Mouse (Mus musculus) midbrain, embryonic 15.5 days (tissue): ENCODE results near the gene Tnfsf13. TPM values are rescaled to one million over a fixed set of nuclear protein-coding genes. Genes with fewer than 3 reads are reported as not detected.
"Not testable (repeated sequence)": the region's sequence is repeated elsewhere in the genome, so short reads cannot be mapped to it uniquely, and the experiment has no call there.

Source experiments
- ATAC-seq: fragments of 200-750 bp; cut with Nextera tagmentation; replicated peaks from 2 replicates; pipeline ENCODE4 v1.8.0; 2017; ENCODE audit warnings: moderate TSS enrichment
- H3K27ac ChIP-seq: fragments of 300-500 bp; sonication (generic); 2 replicates; pipeline ENCODE4 v1.5.1; 2015; ENCODE audit warnings: mild to moderate bottlenecking, inconsistent platforms
- H3K27me3 ChIP-seq: fragments of 300-500 bp; sonication (generic); replicated peaks from 2 replicates; pipeline ENCODE4 v1.6.1; 2015; ENCODE audit warnings: inconsistent platforms
- H3K36me3 ChIP-seq: fragments of 300-500 bp; sonication (generic); replicated peaks from 2 replicates; pipeline ENCODE4 v1.6.1; 2015; ENCODE audit warnings: inconsistent platforms
- H3K4me1 ChIP-seq: fragments of 300-500 bp; sonication (generic); 2 replicates; pipeline ENCODE4 v1.6.1; 2015; ENCODE audit warnings: inconsistent platforms
- H3K4me2 ChIP-seq: fragments of 300-500 bp; sonication (generic); 2 replicates; pipeline ENCODE4 v1.6.1; 2015; ENCODE audit warnings: inconsistent platforms, mild to moderate bottlenecking, moderate library complexity
- H3K4me3 ChIP-seq: fragments of 300-500 bp; sonication (generic); 2 replicates; pipeline ENCODE4 v1.5.1; 2015; ENCODE audit warnings: mild to moderate bottlenecking, inconsistent platforms
- H3K9ac ChIP-seq: fragments of 300-500 bp; sonication (generic); 2 replicates; pipeline ENCODE4 v1.6.1; 2015; ENCODE audit warnings: mild to moderate bottlenecking, inconsistent platforms
- H3K9me3 ChIP-seq: fragments of 300-500 bp; sonication (generic); 2 replicates; pipeline ENCODE4 v1.6.1; 2016; ENCODE audit warnings: inconsistent platforms
- WGBS: fragments of 180-500 bp; shearing (Covaris S2); methylation state at CpG from one replicate; pipeline ENCODE4 v1.1.7; 2015; ENCODE audit warnings: mixed read lengths; 5-methylcytosine and 5-hydroxymethylcytosine counted together
- polyA plus RNA-seq: library from polyadenylated mRNA; unstranded; fragments of >200 nt; fragmentation: Nextera tagmentation; extraction: Ambion mirVana; gene quantifications from 2 replicates; pipeline ENCODE4 v1.2.1, GENCODE M21; 2015

Gene Tnfsf13
- polyA plus RNA-seq, 1 experiment from 2014 or later = 0.68 TPM

- H3K27me3 ChIP-seq = no peaks in the 10 kb centered on the region
- H3K9ac ChIP-seq = no peak overlapping the region
- no peaks in the 10 kb centered on the region for H3K9me3 ChIP-seq
- 83% methylated on average over 20 of the region's 20 CpGs for WGBS
- no peak overlapping the region for H3K4me3 ChIP-seq
- no peaks in the 10 kb centered on the region for H3K4me1 ChIP-seq
- H3K4me2 ChIP-seq = no peak overlapping the region
- ATAC-seq = no peak
- no peaks in the 10 kb centered on the region for H3K36me3 ChIP-seq
- no peak overlapping the region for H3K27ac ChIP-seq
Observed at GRCm38 (mm10) chr11:69712954-69713672, 27.5 kb upstream of the Tnfsf13 start.

DNA sequence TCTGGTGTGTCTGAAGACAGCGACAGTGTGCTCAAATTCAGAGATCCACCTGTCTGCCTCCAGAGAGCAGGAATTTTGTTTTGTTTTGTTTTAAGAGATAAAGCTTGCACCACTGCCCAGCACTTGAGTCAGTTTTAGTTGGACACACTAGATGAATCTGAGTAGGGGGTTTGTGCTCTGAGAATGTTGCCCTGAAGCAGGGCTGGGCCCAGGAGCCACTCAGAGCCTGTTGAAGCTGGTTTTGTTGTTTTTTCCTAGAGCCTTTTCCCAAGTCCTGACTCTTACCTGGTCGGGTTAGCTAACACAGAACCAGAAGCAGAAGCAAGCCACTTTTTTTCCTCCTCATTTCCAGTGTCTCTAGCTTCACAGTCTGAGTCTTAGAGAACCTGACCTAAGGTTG, 25.5 kb upstream of the Tnfsf13 start:
- ATAC-seq = no peak
- Histone ChIP-seq H3K4me2 (no peak overlapping the region), H3K9ac (no peak overlapping the region), H3K9me3 (no peaks in the 10 kb centered on the region), H3K36me3 (no peaks in the 10 kb centered on the region), H3K4me1 (no peaks in the 10 kb centered on the region), H3K4me3 (no peak overlapping the region), H3K27ac (no peak overlapping the region), H3K27me3 (no peaks in the 10 kb centered on the region)
- WGBS = 84% methylated on average over 2 of the region's 2 CpGs

- H3K4me3 ChIP-seq = no peak overlapping the region
- H3K9ac ChIP-seq = no peak overlapping the region
- no peak overlapping the region for H3K27ac ChIP-seq
- H3K36me3 ChIP-seq = no peaks in the 10 kb centered on the region
- H3K9me3 ChIP-seq = no peaks in the 10 kb centered on the region
- no peaks in the 10 kb centered on the region for H3K27me3 ChIP-seq
- WGBS = 79% methylated on average over 3 of the region's 3 CpGs
- no peaks in the 10 kb centered on the region for H3K4me1 ChIP-seq
- no peak for ATAC-seq
- no peak overlapping the region for H3K4me2 ChIP-seq
Observed at GRCm38 (mm10) chr11:69710470-69710869, 24.9 kb upstream of the Tnfsf13 start.

DNA sequence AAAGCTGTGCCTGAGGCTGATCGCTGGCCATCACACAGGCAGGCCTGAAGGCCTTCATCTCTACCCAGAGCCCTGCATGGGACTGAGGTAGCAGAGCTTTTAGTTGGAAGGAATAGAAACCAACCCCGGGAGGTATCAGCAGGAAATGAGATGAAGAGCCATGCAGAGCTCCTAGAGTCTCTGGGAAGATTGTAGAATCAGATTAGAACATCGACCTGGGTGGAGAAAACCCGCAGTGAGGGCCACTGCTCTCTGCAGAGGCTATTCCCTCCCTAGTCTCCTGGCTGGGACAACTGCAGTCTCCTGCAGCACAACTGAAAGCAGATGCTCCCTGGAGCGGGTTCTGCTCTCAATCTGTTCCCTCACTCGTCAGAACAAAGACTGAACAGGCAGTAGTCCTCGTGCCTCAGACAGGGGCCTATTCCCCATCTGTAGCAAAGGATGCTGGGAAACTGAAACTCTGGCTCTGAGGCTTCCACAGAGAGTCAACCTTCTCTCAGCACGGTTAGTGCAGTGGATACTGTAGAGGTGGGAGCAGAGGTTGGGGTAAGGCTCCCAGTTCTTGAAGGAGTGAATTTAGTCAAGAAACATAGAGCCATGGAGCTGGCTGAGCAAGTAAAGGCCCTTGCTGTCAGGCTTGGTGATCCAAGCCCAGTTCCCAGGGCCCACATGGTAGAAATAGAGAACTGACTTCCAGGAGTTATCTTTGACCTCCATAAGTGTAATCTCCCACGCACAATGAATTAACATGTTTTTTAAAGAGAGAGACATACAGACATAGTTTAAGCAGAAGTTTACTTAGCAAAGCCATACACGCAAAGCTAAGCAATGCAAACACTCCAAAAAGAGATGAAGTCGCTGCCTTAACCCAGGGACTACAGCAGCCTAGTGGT, 24.2 kb upstream of the Tnfsf13 start:
- WGBS = 51% methylated on average over 11 of the region's 11 CpGs
- Histone ChIP-seq H3K4me1 (no peaks in the 10 kb centered on the region), H3K27ac (no peak overlapping the region)

GRCm38 (mm10) chr11:69708614-69709265, 23.2 kb upstream of the Tnfsf13 start:
- no peak for ATAC-seq
- Histone ChIP-seq H3K9ac (no peak overlapping the region), H3K27me3 (no peaks in the 10 kb centered on the region), H3K9me3 (no peaks in the 10 kb centered on the region), H3K4me1 (no peaks in the 10 kb centered on the region), H3K4me3 (no peak overlapping the region), H3K36me3 (no peaks in the 10 kb centered on the region), H3K27ac (no peak overlapping the region), H3K4me2 (no peak overlapping the region)
- WGBS = 86% methylated on average over 3 of the region's 3 CpGs

More for the DNA sequence above, 24.2 kb upstream of the Tnfsf13 start:
- no peak for ATAC-seq
- no peak overlapping the region for H3K4me2 ChIP-seq
- H3K36me3 ChIP-seq = no peaks in the 10 kb centered on the region
- no peak overlapping the region for H3K9ac ChIP-seq
- H3K9me3 ChIP-seq = no peaks in the 10 kb centered on the region
- no peaks in the 10 kb centered on the region for H3K27me3 ChIP-seq
- no peak overlapping the region for H3K4me3 ChIP-seq

DNA sequence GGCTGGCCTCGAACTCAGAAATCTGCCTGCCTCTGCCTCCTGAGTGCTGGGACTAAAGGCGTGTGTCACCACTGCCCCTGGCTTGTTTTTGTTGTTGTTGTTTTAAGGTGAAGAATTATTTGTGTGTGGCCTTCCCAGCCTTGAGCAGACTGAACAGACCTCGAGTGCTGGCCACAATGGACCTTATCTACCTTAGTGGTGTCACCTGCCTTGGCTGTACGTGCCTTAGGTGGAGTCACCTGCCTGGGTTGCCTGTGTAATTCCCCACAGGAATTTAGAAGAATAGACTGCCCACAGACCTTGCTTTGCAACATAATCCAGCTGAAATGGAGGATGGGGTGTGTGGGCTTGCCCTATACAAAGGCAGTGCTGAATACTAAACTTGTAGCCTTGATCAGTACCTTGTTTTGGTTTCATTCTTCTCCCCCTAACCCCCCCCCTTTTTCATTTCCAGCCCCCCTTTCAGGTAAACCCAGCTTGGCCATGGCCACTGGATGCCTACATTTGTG, 22.3 kb upstream of the Tnfsf13 start:
- H3K9me3 ChIP-seq = no peaks in the 10 kb centered on the region
- ATAC-seq = no peak
- H3K4me1 ChIP-seq = no peaks in the 10 kb centered on the region
- no peak overlapping the region for H3K4me2 ChIP-seq
- no peak overlapping the region for H3K27ac ChIP-seq
- no peak overlapping the region for H3K9ac ChIP-seq
- no peak overlapping the region for H3K4me3 ChIP-seq
- no peaks in the 10 kb centered on the region for H3K36me3 ChIP-seq
- no peaks in the 10 kb centered on the region for H3K27me3 ChIP-seq
- WGBS = 86% methylated on average over 4 of the region's 4 CpGs

- no peaks in the 10 kb centered on the region for H3K9me3 ChIP-seq
- no peak overlapping the region for H3K4me2 ChIP-seq
- H3K27me3 ChIP-seq = no peaks in the 10 kb centered on the region
- no peak overlapping the region for H3K4me3 ChIP-seq
- WGBS = 89% methylated on average over 4 of the region's 4 CpGs
- H3K9ac ChIP-seq = no peak overlapping the region
- H3K4me1 ChIP-seq = no peaks in the 10 kb centered on the region
- ATAC-seq = no peak
- no peak overlapping the region for H3K27ac ChIP-seq
- H3K36me3 ChIP-seq = no peaks in the 10 kb centered on the region
Observed at GRCm38 (mm10) chr11:69707480-69707847, 21.9 kb upstream of the Tnfsf13 start.

DNA sequence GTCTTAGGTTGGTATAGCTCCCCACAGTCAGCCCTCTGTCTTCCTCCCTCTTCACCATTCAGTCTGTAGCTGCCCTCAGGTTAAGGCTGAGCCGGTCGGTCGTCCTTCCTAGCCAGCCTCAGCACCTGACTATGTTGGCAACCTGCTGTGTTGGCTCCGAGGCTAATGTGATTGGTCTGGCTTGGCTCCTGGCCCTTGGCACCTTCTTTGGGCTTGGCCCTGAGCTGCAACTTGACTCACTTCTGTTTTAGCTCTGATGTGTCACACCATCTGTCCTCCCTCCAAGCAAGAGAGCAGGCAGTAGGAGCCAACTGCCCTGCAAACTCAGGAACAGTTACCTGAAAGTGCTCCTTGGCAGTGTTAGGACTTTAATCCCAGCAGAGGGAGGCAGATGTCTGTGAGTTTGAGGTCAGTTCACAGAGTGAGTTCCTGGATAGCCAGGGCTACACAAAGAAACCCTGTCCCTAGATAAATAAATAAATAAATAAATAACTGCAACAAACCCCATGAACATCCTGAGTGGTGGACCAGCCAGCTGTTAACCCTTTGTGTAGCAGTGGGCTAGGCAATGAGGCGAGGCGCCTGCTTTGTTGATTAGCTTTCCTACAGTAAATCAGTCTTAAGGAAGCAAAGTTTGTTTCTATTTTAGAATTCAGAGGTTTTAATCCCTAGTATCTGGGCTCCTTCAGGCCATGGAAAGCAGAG, 21.3 kb upstream of the Tnfsf13 start:
- no peak for ATAC-seq
- Histone ChIP-seq H3K27me3 (no peaks in the 10 kb centered on the region), H3K4me1 (no peaks in the 10 kb centered on the region), H3K27ac (no peak overlapping the region), H3K36me3 (no peaks in the 10 kb centered on the region), H3K9ac (no peak overlapping the region), H3K9me3 (no peaks in the 10 kb centered on the region), H3K4me2 (no peak overlapping the region), H3K4me3 (no peak overlapping the region)
- WGBS = 49% methylated on average over 6 of the region's 6 CpGs

GRCm38 (mm10) chr11:69704613-69705010, 19.0 kb upstream of the Tnfsf13 start:
- Histone ChIP-seq H3K36me3 (no peaks in the 10 kb centered on the region), H3K9ac (no peak overlapping the region), H3K4me1 (no peaks in the 10 kb centered on the region), H3K27me3 (no peaks in the 10 kb centered on the region), H3K9me3 (no peaks in the 10 kb centered on the region), H3K27ac (no peak overlapping the region), H3K4me3 (no peak overlapping the region), H3K4me2 (no peak overlapping the region)
- ATAC-seq = no peak
- WGBS = 41% methylated on average over 2 of the region's 2 CpGs

DNA sequence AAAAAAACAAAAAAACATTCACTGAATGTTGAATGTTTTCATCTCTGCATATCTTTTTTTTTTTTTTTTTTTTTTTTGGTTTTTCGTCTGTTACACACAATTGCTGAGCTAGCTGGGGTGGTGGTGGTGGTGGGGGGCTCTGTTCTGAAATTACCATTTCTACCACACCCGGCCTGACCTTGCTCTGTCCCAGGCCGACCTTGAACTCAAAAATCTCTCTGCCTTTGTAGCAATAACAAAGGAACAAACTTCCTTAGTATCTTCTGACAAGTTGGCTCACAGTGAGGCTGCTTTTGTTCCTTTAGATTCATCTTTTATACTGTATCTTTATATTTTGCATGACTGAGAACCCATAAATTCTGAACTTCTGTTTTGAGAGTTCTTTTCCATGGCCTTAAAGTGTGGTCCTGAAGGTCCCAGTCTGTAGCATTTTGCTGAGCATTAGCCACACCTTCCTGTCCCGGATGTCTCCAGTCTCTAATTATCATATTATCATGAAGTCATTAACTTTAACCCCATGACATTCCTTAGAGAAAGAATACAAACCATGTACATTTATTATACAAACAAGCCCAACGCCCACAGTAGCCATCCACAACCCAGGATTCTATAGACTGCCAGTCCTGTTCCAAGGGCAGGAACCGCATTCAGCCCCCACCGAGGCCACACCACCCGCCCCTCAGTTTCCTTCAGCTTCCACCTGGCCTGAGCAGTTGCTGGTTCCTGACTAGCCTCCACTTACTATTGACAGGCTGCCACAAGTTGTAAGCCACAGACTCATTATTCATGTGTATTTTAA, 18.4 kb upstream of the Tnfsf13 start:
- Histone ChIP-seq H3K9ac (no peak overlapping the region), H3K27me3 (no peaks in the 10 kb centered on the region), H3K4me3 (no peak overlapping the region), H3K9me3 (no peaks in the 10 kb centered on the region), H3K36me3 (no peaks in the 10 kb centered on the region), H3K4me2 (no peak overlapping the region), H3K27ac (no peak overlapping the region), H3K4me1 (no peaks in the 10 kb centered on the region)
- ATAC-seq = no peak
- whole genome bisulfite sequencing = 74% methylated on average over 8 of the region's 8 CpGs

DNA sequence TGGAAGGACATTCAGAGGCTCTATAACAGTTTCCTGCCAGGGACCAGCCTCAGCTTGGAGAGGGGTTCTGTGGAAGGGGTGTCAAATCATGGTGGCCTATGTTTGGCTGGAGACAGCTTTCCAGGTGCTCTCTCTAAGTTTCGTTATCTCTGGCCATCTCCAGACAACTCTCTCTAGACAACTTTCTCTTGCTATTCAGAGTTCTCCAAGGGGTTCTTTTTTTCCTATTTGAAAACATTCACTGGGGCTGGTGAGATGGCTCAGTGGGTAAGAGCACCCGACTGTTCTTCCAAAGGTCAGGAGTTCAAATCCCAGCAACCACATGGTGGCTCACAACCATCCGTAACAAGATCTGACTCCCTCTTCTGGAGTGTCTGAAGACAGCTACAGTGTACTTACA, 17.8 kb upstream of the Tnfsf13 start:
- not testable (repeated sequence) for H3K4me2 ChIP-seq, H3K36me3 ChIP-seq, H3K4me3 ChIP-seq, H3K9ac ChIP-seq, H3K27me3 ChIP-seq, ATAC-seq, H3K27ac ChIP-seq, H3K4me1 ChIP-seq, H3K9me3 ChIP-seq
- WGBS = 76% methylated on average over 3 of the region's 3 CpGs
